Mouse (Mus musculus) brown adipose tissue, adult 24 weeks (tissue): ENCODE results near the gene Nfya. TPM values are rescaled to one million over a fixed set of nuclear protein-coding genes. Genes with fewer than 3 reads are reported as not detected.

Source experiments
- H3K27ac ChIP-seq: fragments of 200-500 bp; replicated peaks from 2 replicates; pipeline ENCODE4 v1.5.1; 2012; ENCODE audit warnings: low read depth, mild to moderate bottlenecking, low read length
- H3K4me1 ChIP-seq: fragments of 200-500 bp; 2 replicates; pipeline ENCODE4 v1.6.1; 2012; ENCODE audit warnings: low read length, mixed read lengths; ENCODE audit not compliant: control insufficient read depth, insufficient read depth, insufficient read length
- H3K4me3 ChIP-seq: fragments of 200-500 bp; 2 replicates; pipeline ENCODE4 v1.5.1; 2012; ENCODE audit warnings: low read depth, mild to moderate bottlenecking, low read length, moderate library complexity; ENCODE audit not compliant: insufficient read depth
- polyA plus RNA-seq: library from polyadenylated mRNA; stranded (reverse); fragments of >200 nt; gene quantifications from 2 replicates; pipeline ENCODE4 v1.2.4, GENCODE M21; 2012; ENCODE audit not compliant: missing spikeins, insufficient read depth, insufficient read length

The Nfya gene
- polyA plus RNA-seq = 6.3 and 10.9 TPM in 2 replicates

DNA sequence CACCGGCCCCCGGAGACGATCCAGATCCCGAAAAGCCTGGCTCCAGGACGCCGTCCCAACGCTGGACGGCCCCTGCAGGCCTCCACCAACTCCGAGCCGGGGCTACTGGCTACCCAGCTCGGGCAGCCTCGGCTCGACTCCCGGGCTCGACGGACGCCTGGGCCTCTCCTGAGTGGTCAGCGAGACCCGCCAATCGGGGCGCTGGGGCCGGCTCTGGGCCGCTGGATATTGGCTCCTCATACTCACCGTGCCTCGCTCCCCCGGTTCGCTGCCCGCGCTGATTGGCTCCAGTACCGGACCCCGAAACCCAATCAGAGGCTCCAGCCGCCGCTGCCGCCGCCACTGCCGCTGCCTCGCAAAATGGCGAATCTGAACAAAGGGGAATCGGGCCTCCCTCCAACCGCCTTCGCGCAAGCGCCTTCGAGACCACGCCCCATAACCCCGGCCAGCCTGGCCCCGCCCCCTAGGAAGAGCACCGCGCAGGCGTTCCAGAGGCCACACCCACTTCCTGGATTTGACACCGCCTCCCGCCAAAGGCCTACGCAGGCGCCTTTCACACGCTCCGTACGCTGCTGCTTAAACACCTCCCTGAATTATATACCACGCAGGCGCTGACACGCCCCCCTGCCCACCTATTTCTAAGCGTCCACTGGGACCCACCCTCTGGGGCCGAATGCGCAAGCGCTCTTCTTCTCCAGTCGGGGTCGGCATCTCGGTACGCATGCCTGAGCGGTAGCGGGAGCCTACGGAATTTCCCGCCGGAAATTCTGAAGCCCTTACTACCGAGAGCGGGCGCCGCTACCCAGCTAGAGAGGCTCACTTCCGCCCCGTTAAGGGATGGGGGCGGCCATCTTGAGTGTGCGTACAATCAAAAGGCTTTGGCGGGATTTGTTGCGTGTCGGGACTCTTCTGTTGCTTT is at the start of gene Nfya, which contains the start of gene Oard1:
Nfya (minus strand) TSS at position 527 of the 919 bp plus-strand sequence.
Oard1 (plus strand) TSS at position 635 of the 919 bp plus-strand sequence.
- Histone ChIP-seq H3K4me3 (peak within 1 kb of the TSS; percentile 99), H3K27ac (peak within 1 kb of the TSS; percentile 97), H3K4me1 (peaks cover 2% of the 10 kb centered on the region; the same call in 1 of the 2 replicates)

DNA sequence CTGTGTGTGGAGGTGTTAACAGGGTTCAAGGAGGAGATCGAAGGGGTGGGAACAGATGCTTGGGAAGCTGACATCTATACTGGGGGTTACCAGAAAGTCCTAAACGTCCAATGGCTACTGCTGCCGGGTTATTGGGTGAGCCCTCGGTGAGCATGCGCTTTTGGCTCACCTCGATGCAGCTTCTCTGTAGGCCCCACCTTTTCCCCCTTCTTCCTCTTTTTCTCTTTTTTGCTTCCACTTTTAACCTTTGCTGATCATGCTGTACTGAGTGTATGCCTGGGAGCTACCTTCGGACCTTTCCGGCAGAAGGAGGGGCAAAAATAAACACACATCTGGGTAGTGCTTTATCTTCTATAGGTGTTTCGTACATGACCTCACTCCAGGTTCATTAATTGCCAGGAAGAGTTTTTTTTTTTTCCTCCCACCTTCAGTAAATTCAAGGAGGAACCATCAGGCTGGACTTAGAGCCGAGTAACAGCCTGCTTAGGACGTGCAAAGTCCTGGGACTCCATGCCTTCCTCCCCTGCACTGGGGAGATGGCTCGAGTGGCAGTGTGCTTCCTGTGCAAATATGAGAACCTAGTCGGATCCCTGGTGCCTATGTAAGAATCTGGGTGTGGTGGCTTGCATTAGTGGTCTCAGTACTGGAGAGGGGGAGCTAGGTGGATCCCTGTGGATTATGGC is 48.4 kb upstream of the Nfya start:
- no peak overlapping the region for H3K4me3 ChIP-seq

DNA sequence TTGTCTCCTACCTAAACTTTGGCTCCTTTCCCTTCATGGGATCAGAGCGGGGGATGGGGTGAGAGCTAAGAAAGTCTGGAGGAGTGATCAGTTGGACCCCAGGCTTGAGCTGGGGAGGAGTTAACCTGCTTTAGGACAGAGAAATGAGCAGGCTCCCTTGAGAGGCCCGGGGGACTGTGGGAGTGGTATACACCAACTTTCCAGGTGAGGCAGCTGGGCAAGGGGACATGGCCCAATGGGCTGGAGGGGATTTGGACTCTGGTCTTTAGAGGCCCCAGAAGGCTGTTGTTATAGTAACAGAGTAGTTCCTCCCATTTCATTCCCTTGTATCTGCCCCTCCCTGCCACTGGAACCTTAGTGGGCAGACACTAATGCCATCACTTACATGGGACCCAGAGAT is 46.2 kb upstream of the Nfya start:
- no peak overlapping the region for H3K27ac ChIP-seq
- no peaks in the 10 kb centered on the region for H3K4me1 ChIP-seq
- H3K4me3 ChIP-seq = no peak overlapping the region

More for the DNA sequence above, 48.4 kb upstream of the Nfya start:
- H3K4me1 ChIP-seq = no peaks in the 10 kb centered on the region
- H3K27ac ChIP-seq = no peak overlapping the region

DNA sequence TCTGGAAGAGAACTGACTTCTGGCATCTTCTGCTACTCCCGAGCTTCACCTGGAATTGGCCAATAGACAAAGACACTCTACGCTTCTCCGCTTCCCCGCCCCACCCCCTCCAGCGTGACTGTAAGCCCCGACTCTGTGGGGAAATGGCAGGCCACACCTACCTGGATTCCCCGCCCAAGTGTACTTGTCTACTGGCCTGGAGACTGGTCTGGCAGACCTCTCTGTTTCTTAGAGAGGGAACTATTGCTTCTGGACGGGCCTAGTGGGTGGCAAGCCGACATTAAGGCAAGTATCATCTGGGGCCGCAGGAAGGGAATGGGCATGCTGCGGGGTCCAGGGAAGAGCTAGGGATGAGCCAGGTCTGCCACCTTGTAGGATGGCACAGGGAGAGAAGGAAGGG is 45.0 kb upstream of the Nfya start, which contains the start of gene Unc5cl:
Unc5cl (plus strand) TSS at position 214 of the 400 bp plus-strand sequence.
- H3K4me3 ChIP-seq = no peak within 1 kb of the TSS
- no peak within 1 kb of the TSS for H3K27ac ChIP-seq
- no peaks in the 10 kb centered on the region for H3K4me1 ChIP-seq

DNA sequence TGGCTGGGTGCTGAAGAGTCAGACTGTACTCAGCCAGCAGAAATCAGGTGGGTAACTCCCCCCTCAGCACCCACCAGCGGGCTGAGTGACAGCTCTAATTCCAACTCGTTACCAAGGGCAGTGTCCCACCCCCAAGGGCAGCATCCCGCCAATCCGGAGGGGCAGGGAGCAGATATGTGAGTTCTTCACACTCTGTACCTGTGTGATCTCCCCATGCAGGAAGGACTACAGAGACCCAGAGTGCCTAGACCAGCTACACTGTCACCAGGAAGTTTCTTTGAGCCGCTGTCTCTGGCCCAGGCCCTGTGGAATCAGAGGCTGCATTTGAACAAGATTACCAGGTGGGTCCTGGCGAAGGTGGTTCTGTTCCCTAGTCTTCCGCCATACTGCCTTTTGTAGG is 44.5 kb upstream of the Nfya start:
- Histone ChIP-seq H3K27ac (no peak overlapping the region), H3K4me1 (no peaks in the 10 kb centered on the region), H3K4me3 (no peak overlapping the region)

DNA sequence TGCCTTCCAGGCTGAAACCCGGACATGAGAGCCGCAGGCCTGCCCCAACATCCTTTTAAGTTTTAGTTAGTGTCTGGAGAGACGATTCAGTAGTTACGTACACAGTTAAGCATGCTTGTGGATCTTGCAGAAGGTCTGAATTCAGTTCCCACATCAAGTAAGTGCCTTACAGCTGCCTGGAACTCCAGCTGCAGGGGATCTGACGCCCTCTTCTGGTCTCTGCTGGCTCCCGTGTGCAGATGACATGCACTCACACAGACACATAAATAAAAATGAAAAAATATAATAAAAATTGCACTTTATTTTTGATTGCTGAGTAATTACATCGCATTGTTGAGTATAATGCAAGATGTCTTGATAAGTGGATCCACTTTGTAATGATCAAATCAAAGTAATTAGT is 43.8 kb upstream of the Nfya start:
- Histone ChIP-seq H3K4me3 (no peak overlapping the region), H3K27ac (no peak overlapping the region), H3K4me1 (no peaks in the 10 kb centered on the region)

DNA sequence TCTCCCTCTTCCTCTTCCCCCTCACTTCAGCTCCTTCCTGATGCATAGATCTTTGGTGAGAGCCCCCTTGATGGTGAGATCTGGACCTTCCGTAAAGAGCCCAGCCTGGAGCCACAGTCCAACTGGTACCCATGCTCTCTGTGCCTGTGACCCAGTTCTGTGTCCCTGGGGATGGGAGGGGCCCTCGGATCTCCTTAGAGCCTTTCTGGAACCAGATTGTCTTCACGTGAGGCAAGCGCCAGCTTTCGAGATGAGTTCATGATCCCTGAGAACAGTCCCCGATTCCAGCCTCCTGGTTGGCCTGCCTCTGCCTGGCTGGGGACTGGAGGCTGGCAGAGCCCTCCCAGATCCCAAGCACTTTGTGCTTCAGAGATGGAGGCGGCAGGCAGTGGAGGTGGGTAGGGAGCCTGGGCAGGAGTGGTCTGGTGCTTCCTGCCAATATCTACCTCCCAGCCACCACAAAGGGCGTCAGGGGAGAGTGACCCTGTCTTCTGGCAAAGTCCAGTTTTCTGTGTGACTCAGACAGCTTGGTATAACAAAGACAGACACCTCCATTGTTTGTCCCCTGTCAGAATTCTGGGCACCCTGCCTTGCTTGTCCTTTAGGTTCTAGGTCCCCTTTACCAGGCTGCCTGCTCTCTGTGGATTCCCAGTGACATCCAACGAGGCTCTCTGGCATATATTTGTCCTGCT is 42.2 kb upstream of the Nfya start:
- no peak overlapping the region for H3K27ac ChIP-seq
- H3K4me3 ChIP-seq = no peak overlapping the region
- no peaks in the 10 kb centered on the region for H3K4me1 ChIP-seq

DNA sequence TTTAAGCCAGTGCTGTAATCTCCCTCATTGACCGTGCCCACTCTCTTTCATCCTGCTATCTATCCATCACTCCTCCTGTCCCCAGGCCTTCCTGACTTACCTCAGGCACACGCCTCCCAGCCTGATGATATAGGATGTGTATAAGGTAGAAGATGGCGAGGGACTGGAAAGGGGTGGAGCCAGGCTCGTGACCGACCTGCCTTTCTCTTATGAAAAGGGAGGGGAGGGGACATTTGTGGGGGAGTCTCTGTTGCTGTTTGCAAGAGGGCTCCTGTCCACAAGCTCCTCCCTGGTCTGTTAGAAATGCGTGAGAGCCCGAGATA is 41.6 kb upstream of the Nfya start, which contains the start of gene Tspo2:
Tspo2 (minus strand) TSS at position 170 of the 323 bp plus-strand sequence.
- H3K27ac ChIP-seq = no peak within 1 kb of the TSS
- H3K4me3 ChIP-seq = no peak within 1 kb of the TSS
- H3K4me1 ChIP-seq = no peaks in the 10 kb centered on the region

DNA sequence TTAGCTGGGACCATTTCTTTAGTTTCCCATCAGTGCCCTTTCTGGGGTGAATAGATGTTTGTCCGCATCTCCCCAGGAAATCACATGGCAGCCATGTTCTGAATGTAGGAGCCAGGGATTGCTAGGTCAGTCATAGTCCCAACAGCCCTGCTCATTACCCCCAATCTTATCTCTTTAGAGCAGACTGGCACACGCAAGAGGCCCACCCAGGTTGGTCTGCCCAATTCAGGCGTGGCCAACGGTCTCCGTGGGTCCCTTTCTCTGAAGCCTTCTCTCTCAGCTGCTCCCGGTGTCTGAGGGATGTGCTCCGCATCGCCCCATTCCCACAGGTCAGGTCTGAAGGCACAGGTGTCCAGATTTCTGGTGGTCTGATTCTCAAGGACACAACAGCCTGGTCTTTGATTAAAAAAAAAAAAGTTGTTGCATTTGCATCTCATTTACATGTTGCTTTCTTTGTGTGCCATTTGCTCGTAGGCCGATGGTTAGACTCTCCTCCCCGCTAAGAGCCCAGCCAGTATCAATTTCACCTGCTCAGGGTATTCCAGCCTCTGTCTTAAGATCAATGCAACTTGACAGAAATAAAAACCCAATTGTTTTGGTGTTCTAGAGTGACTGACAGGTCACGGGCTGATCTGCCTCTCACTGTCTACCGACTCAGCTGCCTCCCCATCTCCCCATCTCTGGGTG is 41.1 kb upstream of the Nfya start:
- H3K27ac ChIP-seq = no peak overlapping the region
- no peak overlapping the region for H3K4me3 ChIP-seq
- no peaks in the 10 kb centered on the region for H3K4me1 ChIP-seq

DNA sequence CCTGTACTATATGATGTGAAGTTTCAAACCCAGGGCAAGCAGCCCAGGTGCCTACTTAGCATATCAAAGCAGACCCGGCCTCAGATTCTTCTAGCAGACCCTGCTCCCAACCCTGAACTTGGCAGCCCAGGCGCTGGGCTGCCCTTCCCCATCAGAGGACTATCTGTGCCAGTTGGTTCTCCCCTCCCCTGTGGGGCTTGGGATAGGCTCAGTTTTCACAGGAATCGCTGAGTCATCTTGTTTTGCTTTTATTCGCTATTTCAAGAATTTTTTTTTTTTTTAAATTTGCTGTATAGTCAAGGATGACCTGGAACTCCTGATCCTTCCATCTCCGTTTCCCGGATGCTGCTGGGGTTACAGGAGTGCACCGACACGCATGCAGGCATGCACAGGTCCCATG is 38.0 kb upstream of the Nfya start:
- no peak overlapping the region for H3K27ac ChIP-seq
- H3K4me3 ChIP-seq = no peak overlapping the region
- H3K4me1 ChIP-seq = no peaks in the 10 kb centered on the region

DNA sequence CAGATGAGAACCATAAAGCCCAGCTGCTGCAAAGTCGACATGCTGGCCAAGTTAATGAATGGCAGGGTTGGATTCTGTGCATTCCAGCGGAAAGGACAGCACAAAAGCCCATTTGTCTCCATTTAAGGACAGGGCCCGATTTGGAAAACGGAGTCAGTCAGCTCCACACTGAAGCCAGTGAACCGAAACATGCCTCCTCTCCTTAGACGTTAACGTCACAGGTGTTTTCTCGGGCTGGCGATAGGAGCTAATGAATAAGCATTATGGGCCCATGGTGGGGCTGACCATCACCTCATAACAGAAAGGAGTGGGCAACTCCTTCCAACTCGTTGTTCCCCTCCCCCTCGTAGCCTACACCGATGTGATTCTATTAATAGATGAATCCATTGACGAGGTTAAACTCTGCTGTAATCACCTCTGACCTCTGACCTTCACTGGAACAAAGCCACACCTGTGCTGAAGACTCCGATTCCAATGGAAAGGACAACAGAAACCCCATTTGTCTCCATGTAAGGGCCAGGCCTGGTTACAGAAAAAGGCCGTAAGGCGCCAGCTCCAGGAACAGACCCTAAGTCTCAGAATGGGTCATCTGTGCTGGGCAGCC is 33.9 kb upstream of the Nfya start:
- no peaks in the 10 kb centered on the region for H3K4me1 ChIP-seq

DNA sequence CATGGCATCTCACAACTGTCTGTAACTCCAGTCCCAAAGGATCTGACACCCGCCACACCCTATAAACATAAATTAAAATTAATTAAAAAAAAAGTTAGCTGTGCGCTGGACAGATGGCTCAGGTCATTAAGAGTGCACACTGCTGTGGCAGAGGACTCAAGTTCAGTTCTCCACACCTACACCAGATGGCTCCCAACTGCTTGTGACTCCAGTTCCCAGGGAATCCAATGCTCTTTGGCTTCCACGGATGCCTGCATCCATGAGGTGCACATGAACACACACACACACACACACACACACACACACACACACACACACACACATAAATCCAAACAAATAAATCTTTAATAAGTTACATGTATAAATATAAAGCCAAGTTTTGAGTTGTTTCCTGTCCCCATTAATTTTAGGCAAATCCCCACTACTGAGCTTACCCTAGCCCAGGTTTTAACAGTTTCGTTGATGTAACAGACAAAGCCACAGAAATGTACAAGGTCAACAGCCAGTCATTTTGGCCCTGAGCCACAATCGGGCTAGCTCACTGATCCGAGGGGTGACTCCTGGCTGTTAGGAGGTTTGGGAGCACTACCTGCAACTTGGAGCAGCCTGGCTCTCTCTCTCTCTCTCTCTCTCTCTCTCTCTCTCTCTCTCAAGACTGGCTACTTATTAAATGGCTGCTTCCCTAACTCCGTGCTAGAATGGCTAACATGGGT is 33.2 kb upstream of the Nfya start:
- H3K27ac ChIP-seq = no peak overlapping the region
- H3K4me3 ChIP-seq = no peak overlapping the region
- no peaks in the 10 kb centered on the region for H3K4me1 ChIP-seq

More for the DNA sequence above, 33.9 kb upstream of the Nfya start:
- H3K27ac ChIP-seq = no peak overlapping the region
- no peak overlapping the region for H3K4me3 ChIP-seq

DNA sequence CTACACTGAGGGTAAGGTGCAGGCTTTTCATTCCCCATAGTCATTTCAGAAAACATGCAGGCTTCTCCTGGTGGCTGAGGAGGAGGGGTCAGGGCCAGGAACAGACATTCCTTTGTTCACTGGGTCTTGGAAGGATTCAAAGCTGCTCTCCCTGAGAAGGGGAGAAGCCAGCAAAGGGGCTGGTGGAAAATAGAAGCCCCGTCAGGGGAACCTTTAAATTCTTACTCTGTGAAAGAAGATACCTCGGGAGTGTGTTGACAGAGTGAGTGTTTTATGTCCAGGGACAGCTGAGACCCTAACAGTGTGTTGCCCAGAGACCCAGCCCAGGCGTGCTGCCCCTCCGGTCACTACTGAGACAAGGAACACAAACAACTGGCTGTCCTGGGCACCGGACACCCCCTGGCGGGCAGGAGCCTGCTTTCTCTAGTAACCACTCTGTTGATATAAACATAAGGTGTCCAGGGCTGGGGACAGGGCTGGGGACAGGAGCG is 27.8 kb upstream of the Nfya start:
- Histone ChIP-seq H3K27ac (no peak overlapping the region), H3K4me3 (no peak overlapping the region), H3K4me1 (no peaks in the 10 kb centered on the region)

DNA sequence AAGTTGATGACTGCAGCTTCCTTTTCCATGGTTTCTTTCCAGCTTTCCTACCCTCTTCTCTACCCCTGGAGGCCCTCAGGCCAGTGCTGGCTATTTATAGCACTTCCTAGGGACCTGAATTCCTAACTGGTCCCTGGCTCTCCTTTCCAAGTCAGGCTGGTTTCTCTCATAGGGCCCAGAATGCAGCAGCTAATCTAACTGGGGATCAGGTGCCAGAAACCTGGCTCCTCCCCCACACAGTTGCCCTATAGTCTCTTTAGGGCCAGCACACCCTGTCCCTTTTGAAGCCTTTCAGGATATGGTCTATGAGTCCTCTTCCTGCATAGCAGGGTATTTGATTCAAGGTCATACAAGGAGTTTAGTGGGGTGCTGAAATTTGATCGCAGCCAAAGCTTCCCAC is 26.8 kb upstream of the Nfya start:
- Histone ChIP-seq H3K4me1 (no peaks in the 10 kb centered on the region), H3K27ac (no peak overlapping the region), H3K4me3 (no peak overlapping the region)
